Mouse (Mus musculus) liver, adult 2 months (tissue): Measurements from ENCODE around the gene Tbc1d22a.

Experiments used
- CTCF ChIP-seq: fragments of 200-500 bp; IDR thresholded peaks from 2 replicates; pipeline ENCODE4 v1.5.1; 2011; ENCODE audit warnings: low read depth, low read length, control low read depth
- POLR2A ChIP-seq: fragments of 200-500 bp; IDR thresholded peaks from 2 replicates; pipeline ENCODE4 v1.6.1; 2011; ENCODE audit warnings: low read length, control low read depth; ENCODE audit not compliant: insufficient read depth; ENCODE audit errors: extremely low read depth

GRCm38 (mm10) chr15:86477471-86477992 is 263.3 kb downstream of the Tbc1d22a start:
- TF ChIP-seq CTCF (no peak), POLR2A (no peak)
